Mouse (Mus musculus): Measurements from ENCODE around the gene Tmem222. TPM values are rescaled to one million over a fixed set of nuclear protein-coding genes. Genes with fewer than 3 reads are reported as not detected.

Tmem222 gene
- total and polyA plus RNA-seq, 3 experiments: 51.8 to 69.2 TPM; not detected in 1

DNA sequence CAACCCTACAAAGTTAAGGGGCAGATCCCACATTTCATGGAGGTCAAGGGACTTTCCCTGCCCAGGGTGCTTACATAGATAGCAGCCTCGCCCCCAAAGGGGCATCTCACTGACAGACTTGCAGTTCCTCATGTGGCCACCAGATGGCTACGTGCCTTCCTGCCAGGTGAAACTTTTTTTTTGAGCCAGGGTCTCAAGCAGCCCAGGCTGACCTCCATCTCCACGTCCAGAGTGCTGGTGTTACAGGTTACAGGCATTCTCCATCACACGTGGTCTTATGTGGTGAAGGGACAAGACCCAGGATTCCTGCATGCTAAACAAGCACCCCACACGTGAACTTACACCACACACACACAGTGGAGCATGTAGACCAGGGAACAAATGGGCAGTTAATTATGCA, 60.0 kb downstream of the Tmem222 start (continued):
- TF ChIP-seq ZKSCAN1 (IDR thresholded peaks at IDR 0.05; ENCODE audit: low read depth, low read length) (no peak), SIN3A (IDR thresholded peaks at IDR 0.05; ENCODE audit: low read length) (0 out of 2 replicates have a peak, but pooled peaks have one; percentile 31), POLR2A (IDR thresholded peaks at IDR 0.05; ENCODE audit: control insufficient read depth in 1 of 2, insufficient read depth in 1 of 2, low read depth in 1 of 2, low read length in 2 of 2, poor library complexity in 1 of 2) (no peak), POLR2AphosphoS2 (IDR thresholded peaks at IDR 0.05; ENCODE audit: low read length) (no peak), CTCF (IDR thresholded peaks at IDR 0.05 in 2 of 3, conservative IDR thresholded peaks at IDR 0.05 in 1 of 3; ENCODE audit: control insufficient read depth in 1 of 3, insufficient read depth in 1 of 3, low read depth in 2 of 3, low read length in 3 of 3, poor library complexity in 1 of 3, severe bottlenecking in 1 of 3) (peak; percentile 83 to 97 (median 87)), USF2 (IDR thresholded peaks at IDR 0.05; ENCODE audit: borderline replicate concordance in 1 of 2, insufficient read depth in 1 of 2, low read depth in 1 of 2, low read length in 2 of 2) (no peak), ZC3H11A (IDR thresholded peaks at IDR 0.05; ENCODE audit: low read depth, low read length) (peak; percentile 61), SMC3 (IDR thresholded peaks at IDR 0.05; ENCODE audit: low read depth, low read length) (peak; percentile 90), POLR2AphosphoS5 (IDR thresholded peaks at IDR 0.05; ENCODE audit: borderline replicate concordance, low read depth, low read length) (no peak), MAFK (IDR thresholded peaks at IDR 0.05; ENCODE audit: borderline replicate concordance, low read depth, low read length) (no peak), JUND (IDR thresholded peaks at IDR 0.05; ENCODE audit: low read depth, low read length) (no peak), CHD1 (IDR thresholded peaks at IDR 0.05; ENCODE audit: low read depth, low read length) (no peak), NELFE (IDR thresholded peaks at IDR 0.05; ENCODE audit: low read depth, low read length) (no peak)

Other genes with a start within 250 kb of the Tmem222 start
- 16.4 and 18.4 TPM in 2 replicates for gene Wasf2, start 147.3 kb downstream of the Tmem222 start, total RNA-seq (2012; rRNA removed)
- 10 to 100 TPM in 1 of 2 experiments, not detected in 1; 53.7 TPM for gene Wasf2, start 147.3 kb downstream of the Tmem222 start, polyA plus RNA-seq (2012; ENCODE audit: insufficient read depth in 1 of 2, insufficient read length in 2 of 2, low read depth in 1 of 2, low replicate concordance in 2 of 2, missing spikeins in 1 of 2)
- not detected in 2 replicates for gene Cd164l2, start 65.7 kb downstream of the Tmem222 start, total RNA-seq (2012; rRNA removed)
- gene Cd164l2, start 65.7 kb downstream of the Tmem222 start, polyA plus RNA-seq (2012; ENCODE audit: insufficient read depth in 1 of 2, insufficient read length in 2 of 2, low read depth in 1 of 2, low replicate concordance in 2 of 2, missing spikeins in 1 of 2): not detected
- 0.08 TPM in 1 of 2 replicates, not detected in the other for gene Gpr3, start 65.3 kb downstream of the Tmem222 start, total RNA-seq (2012; rRNA removed)
- gene Gpr3, start 65.3 kb downstream of the Tmem222 start, polyA plus RNA-seq (2012; ENCODE audit: insufficient read depth in 1 of 2, insufficient read length in 2 of 2, low read depth in 1 of 2, low replicate concordance in 2 of 2, missing spikeins in 1 of 2): under 1 TPM in 1 of 2 experiments, not detected in 1; 0.35 TPM
- 12.1 and 21.9 TPM in 2 replicates for gene Map3k6, start 37.0 kb downstream of the Tmem222 start, total RNA-seq (2012; rRNA removed)
- 10 to 100 TPM in 1 of 2 experiments, not detected in 1; 19.1 TPM for gene Map3k6, start 37.0 kb downstream of the Tmem222 start, polyA plus RNA-seq (2012; ENCODE audit: insufficient read depth in 1 of 2, insufficient read length in 2 of 2, low read depth in 1 of 2, low replicate concordance in 2 of 2, missing spikeins in 1 of 2)
- gene Sytl1, start 14.7 kb downstream of the Tmem222 start, total RNA-seq (2012; rRNA removed): 0.08 TPM in 1 of 2 replicates, not detected in the other
- under 1 TPM in 1 of 2 experiments, not detected in 1; 0.31 TPM for gene Sytl1, start 14.7 kb downstream of the Tmem222 start, polyA plus RNA-seq (2012; ENCODE audit: insufficient read depth in 1 of 2, insufficient read length in 2 of 2, low read depth in 1 of 2, low replicate concordance in 2 of 2, missing spikeins in 1 of 2)
- 12.5 and 13.2 TPM in 2 replicates for gene Wdtc1, start 75.7 kb upstream of the Tmem222 start, total RNA-seq (2012; rRNA removed)
- gene Wdtc1, start 75.7 kb upstream of the Tmem222 start, polyA plus RNA-seq (2012; ENCODE audit: insufficient read depth in 1 of 2, insufficient read length in 2 of 2, low read depth in 1 of 2, low replicate concordance in 2 of 2, missing spikeins in 1 of 2): 10 to 100 TPM in 1 of 2 experiments, not detected in 1; 35.3 TPM
- 2.8 and 3.1 TPM in 2 replicates for gene Slc9a1, start 91.9 kb upstream of the Tmem222 start, total RNA-seq (2012; rRNA removed)
- 10 to 100 TPM in 1 of 2 experiments, not detected in 1; 14.0 TPM for gene Slc9a1, start 91.9 kb upstream of the Tmem222 start, polyA plus RNA-seq (2012; ENCODE audit: insufficient read depth in 1 of 2, insufficient read length in 2 of 2, low read depth in 1 of 2, low replicate concordance in 2 of 2, missing spikeins in 1 of 2)
- gene Tent5b, start 202.3 kb upstream of the Tmem222 start, total RNA-seq (2012; rRNA removed): 3.5 and 3.6 TPM in 2 replicates
- gene Tent5b, start 202.3 kb upstream of the Tmem222 start, polyA plus RNA-seq (2012; ENCODE audit: insufficient read depth in 1 of 2, insufficient read length in 2 of 2, low read depth in 1 of 2, low replicate concordance in 2 of 2, missing spikeins in 1 of 2): 1 to 10 TPM in 1 of 2 experiments, not detected in 1; 2.5 TPM
- gene Trnp1, start 220.8 kb upstream of the Tmem222 start, total RNA-seq (2012; rRNA removed): 0.92 and 1.6 TPM in 2 replicates
- 1 to 10 TPM in 1 of 2 experiments, not detected in 1; 1.6 TPM for gene Trnp1, start 220.8 kb upstream of the Tmem222 start, polyA plus RNA-seq (2012; ENCODE audit: insufficient read depth in 1 of 2, insufficient read length in 2 of 2, low read depth in 1 of 2, low replicate concordance in 2 of 2, missing spikeins in 1 of 2)
- gene Kdf1, start 241.2 kb upstream of the Tmem222 start, total RNA-seq (2012; rRNA removed): 0.12 TPM in 1 of 2 replicates, not detected in the other
- gene Kdf1, start 241.2 kb upstream of the Tmem222 start, polyA plus RNA-seq (2012; ENCODE audit: insufficient read depth in 1 of 2, insufficient read length in 2 of 2, low read depth in 1 of 2, low replicate concordance in 2 of 2, missing spikeins in 1 of 2): under 1 TPM in 1 of 2 experiments, not detected in 1; 0.04 TPM